Mouse (Mus musculus) cerebellum, adult 2 months (tissue): ENCODE data around the gene Srsf2.

Experiments
- CTCF ChIP-seq: fragments of 200-500 bp; IDR thresholded peaks from 2 replicates; pipeline ENCODE4 v1.5.1; 2011; ENCODE audit warnings: low read depth, mild to moderate bottlenecking, control low read depth, low read length, moderate library complexity, borderline replicate concordance; ENCODE audit not compliant: insufficient read depth
- POLR2A ChIP-seq: fragments of 200-500 bp; IDR thresholded peaks from 2 replicates; pipeline ENCODE4 v1.6.1; 2011; ENCODE audit warnings: low read length, control low read depth, borderline replicate concordance; ENCODE audit not compliant: insufficient read depth

DNA sequence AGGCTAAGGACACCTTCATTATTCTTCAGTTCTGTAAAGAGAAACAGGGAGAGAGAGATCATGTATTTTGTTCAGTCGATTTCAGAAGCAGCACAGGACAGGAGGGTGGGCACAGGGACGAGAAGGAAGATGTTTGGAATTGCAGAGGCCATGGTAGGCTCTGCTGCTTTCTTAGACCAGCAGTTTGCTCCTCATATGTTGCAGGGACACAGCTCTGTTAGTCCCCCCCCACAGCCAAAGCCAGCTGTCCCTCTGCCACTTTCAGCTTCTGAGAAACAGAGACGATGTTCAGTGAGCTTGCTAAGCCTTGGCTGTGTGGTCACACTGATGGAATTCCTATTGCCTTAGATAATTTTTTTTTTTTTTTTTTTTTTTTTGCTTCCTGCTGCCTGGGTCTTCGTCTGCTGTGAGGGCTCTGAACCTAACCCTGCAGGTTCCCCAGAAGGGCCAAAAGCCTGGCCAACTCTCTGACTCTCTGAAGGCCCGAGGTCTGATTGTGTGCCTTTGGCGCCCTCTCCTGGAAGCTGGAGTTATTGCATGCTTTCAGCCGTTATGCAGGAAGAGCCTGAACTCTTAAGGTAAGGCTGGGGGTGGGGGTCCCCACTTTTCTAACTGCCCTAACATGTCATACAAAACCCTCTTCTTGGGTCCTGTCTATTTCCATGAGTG is 44.8 kb downstream of the Srsf2 start:
- TF ChIP-seq CTCF (peak; percentile 87), POLR2A (no peak)
